Mouse (Mus musculus): ENCODE results near the gene Tbkbp1.

Gene Tbkbp1

DNA sequence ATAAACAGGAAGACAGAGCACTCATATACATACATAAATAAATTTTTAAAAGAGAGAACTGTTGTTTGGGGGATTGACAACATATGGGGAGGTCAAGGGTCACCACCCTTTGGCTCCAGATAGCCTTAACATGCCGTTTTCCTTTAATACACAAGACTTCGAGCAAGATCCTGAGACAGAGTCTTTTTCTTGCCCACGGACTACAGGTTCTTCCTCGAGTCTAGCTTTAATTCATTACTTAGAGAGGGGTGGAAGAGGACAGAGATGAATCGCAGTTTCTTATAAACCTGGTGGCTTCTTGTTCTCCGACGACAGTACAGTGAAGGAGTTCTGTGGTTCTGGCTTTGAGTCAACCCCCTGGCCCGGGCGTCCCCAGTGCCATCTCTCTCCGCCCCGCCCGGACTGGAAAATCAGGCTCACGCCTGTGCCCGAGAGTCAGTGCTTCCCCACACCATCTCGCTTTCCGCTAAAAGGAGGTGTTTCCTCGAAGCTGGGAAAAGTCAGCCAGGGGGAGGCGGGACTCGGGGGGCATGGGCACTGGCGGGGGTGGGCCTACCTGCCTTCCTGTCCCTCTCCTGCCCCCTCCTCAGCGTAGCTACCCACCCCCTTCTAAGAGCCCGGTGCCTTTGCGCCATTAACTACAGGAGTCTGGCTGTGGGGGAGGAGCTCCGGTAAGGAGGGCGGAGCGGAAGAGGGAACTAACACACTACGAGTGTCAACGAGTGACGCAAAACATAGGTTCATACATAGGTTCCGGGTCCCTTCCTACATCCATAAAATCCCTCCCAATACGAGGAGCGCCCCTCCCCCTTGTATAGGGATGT lies 24.4 kb downstream of the Tbkbp1 start:
- DNase-seq, result no peak

DNA sequence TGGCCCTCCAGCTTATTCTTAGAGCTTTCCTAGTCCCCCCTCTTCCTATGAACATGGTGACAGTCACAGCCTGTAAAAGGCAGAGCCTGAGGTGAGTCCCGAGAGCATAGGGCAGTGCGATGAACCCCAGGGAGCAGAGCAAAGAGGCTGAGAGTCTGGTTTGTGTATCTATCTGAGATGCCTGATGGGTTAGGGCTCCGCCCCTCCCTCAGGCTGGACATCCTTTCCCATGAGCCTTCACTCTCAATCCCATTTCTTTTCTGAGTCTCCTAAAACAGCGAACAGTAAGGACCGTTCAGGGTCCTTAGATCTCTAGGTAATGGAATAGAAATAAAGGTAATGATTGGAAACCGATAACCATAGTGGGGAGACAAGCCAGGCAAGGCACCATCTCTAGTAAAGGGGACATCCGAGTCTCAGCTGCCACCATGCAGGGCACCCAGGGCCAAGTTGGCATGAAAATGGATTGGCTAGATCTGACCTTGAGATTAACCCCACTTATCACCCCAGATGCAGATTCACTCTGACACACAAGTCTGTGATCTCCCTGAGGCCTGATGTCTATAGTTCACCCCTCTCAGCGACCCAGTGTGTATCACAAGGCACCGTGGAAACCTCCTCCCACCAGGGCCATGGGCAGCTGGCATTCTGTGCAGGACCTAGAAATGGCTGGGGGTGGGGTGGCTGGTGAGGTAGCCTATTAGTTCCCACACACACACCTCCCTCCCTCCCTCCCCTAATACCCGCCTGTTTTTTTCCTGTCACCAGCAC lies 26.8 kb downstream of the Tbkbp1 start:
- DNase-seq, result no peak

DNA sequence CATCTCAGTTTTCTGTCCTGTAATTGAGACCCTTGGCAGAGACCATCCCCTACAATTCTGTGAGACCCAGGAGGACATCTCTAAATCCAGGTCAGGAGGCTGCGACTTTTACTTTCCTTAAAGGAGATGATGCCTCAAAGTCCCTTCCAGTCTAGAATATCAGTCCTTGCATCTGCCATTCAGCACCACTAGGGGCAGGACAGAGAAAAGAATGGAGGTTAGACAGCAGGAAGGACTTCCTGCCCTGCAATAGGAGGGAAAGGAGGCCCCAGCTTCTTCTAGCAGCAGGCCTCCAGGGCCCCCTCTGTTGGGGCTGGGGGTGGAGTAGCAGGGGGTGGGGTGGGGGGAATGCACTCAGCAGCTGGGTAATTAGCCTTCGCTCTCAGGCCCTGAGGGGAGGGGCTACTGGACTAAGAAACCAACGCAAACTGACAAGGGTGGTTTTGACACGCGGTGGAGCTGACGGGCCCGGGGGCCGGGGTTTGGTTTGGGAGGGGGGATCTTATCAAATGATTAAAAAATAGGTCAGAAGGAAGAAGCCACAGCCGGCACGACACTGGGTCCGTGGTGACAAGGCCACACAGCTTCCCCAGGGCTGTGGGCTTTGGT lies 27.9 kb downstream of the Tbkbp1 start:
- no peak for DNase-seq

DNA sequence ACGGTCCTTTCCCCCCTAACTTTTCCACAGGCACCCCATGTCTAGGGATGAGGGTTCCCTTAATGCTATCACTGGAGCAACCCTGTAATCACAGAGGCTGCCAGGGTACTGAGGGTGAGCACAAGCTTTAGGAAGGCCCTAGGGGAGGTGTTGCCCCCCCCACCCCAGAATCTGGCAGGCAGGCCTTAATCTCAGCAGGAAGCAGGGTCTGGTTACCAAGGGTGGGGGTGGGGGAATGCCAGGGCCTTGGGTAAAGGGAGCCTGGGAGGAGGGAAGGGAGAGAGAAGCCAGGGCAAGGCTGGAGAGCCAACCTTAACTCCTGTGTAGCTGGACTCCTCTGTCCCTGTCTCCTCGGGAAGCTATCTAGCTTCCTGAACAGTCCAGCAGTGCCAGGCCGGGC lies 30.7 kb downstream of the Tbkbp1 start:
- DNase-seq, result no peak

DNA sequence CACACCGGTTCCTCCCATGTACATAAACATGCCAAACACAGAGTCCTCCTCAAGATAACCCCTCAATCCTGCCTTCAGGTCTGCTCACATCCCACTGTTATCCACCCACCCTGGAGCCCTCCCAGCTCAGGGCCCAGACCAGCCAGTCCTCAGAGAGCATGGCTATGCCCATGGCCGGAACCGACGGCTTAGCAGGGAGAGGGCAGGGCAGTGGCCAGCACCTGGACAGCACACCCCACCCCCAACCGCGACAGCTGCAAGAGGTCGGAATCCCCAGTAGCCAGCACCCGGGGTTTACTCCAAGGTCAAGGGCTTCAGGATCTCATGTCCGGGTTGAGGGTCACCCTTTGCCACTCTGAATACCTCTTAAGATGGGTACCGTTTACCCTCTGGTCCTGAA lies 31.1 kb downstream of the Tbkbp1 start:
- no peak for DNase-seq

DNA sequence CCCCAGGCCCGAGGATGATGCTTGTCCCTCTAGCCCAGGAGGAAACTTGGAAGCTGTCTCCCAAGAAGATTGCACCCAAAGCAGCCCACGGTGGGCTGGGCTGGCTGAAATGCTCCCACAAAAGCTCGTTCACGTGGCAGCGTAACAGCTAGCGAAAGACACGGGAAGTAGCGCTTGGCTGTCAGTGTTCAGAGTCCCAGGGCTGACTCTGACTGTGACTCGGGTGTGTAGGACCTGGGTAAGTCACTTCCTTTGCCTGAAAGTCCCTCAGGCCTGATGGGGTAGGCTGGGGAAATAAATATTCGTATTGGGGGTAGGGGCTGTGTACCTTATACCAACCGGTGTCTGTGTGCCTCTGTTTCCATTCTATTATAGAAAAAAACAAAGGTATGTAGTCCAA lies 35.5 kb downstream of the Tbkbp1 start:
- no peak for DNase-seq

DNA sequence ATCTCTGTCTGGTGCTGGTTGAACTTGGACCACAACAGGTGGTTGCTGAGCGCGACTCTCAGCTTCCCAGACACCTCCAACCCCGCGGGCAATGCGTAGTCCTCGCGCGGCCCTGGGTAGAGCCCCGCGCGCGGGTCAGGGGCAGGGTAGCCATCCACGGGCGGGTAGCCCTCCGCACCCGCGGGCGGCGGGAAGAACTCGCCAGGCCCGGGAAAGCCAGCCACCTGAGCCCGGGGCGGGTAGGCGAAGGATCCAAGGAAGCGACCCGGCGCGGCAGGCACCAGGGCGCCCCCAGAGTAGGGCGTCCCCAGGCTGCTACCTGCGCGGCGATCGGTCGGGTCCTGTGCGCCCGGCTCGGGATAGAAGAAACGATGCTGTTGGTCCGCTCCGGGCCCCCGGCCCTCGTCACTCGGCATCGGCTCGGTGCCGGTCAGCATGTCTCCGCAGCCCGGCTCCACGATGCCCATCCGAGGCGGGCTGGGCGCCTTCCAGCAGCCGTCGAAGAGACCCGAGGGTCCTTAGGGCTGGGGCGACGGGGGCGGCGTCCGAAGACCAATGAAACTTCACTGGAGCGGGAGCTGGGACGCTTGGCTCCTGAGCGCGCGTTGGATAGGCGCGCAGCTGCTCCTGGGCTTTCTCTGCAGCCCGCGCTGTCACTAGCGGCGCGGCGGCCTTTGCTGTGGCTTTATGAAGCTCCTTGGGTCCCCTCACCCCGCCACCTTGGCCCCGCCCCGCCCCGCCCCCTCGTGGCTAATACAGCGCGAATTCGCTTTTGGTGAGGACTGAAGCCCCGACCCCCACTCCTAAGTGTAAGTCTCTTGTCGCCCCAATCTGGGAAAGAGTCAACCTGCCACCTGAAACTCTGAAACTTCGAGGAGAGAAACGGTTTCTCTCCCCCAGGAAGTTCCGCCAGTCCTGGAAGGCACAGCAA lies 36.4 kb downstream of the Tbkbp1 start, which contains the start of gene Tbx21:
TSS of gene Tbx21 (minus strand) at position 661 of the 931 bp plus-strand sequence.
- DNase-seq, result no peak

DNA sequence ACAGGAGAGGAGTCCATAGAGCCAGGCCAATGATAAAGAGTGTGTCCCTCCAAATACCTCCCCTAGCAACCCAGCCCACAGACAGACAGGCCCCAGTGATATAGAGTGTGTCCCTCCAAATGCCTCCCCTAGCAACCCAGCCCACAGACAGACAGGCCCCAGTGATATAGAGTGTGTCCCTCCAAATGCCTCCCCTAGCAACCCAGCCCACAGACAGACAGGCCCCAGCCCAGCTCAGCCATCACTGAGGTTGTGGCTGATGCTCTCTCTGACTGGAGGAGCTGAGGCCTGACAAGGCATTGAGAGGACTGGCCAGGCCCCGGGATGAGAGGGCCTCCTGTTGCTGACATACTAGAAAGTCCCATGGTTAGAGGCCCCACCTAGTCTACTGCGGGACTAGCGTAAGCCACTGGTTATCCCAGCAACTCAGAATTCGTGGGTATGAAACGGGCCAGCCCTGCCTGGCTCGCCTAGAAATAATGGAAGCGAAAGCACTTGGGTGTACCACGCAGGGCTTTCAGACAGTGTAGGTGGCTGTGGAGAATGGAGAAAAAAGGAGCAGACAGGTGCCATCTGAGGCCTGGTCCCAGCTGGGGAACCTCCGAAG lies 38.7 kb downstream of the Tbkbp1 start:
- no peak for DNase-seq

DNA sequence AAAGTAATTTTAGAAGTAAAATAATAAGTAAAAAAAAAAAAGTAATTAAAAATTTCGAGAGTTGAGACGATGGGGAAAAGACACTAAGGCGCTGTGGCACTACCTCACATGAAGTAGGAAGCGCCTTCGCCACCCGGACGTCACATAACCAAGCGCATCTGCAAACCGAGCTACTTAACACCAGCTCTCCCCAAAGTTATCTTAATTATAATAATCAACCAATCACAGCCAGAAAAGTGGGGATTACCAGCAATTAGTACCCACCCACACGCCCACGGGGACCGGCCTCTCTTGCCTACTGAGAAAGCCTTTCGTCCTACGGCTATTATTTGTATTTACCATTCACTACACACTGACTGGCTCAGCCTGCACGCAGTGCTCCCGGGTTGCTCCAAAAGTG lies 42.3 kb downstream of the Tbkbp1 start:
- no peak for DNase-seq

DNA sequence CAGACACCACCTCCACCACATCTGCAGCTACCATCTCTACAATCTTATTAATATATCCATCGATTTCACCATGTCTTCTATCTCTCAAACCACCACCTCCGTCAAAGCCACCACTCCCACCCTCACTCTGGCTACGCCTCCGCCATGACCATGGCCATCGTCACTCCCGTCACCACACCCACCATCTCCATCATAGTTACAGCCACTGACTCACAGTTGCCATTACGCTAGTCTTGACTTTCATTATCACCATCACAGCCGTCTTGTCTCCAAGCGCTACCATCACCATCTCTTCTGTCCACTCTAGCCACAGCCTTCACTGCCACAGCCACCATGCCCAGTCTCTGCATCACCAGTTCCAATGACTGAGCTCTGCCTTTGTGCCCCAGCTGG lies 47.2 kb downstream of the Tbkbp1 start:
- DNase-seq, result no peak

DNA sequence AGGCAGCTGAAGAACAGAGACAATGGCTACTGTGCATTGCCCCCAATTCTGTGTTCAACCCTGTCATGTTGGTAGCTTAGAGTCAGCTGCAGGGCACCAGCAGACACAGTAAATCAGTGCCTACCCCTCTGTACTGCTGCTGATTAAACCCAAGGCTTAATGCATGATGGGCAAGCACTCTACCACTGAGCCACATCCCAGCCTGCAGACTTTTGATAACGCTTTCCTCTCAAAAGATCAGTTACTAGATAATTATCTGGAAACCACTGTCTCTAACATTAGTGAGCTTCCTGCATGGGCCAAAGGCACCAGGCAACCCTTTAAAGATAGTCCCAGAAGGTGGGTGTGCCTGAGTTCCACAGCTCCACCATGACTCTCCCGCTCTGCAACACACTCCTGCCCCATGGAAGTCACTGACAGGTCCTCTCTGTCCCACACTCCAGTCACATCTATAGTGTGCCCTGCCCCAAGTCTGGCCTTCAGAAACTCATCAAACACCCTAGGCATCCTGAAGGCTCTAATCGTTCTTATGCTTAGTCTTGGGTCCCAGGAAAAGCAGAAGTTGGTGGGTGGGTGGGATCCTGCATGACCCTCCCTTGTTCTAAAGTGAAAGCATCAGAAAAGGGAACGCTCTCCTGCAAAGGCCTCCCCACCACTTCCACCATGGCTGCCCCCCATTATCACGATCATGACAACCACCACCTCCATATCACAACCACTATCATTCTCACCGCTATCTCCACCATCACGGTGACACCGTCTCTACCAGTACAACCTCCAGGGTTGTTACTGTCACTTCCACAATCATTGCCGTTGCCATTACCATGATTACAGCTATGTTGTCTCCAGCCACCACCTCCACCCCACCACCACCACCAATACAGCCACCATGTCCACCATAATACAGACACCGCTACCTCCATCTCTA lies 47.9 kb downstream of the Tbkbp1 start:
- DNase-seq, result no peak

DNA sequence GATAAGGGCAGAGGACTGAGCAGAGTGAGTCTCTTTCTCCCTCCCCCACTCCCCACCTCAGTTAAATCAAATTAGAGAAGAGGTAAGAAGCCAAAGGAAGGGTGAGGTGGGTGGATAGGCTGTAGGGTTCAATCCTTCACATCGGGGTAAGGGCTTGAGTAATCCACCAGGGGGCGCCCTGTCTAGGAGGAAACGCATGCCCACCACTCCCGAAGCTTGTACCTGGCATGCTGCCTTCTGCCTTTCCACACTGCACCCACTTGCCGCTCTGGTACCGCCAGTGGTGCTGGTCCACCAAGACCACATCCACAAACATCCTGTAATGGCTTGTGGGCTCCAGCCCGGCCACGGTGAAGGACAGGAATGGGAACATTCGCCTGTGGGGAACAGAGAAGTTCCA lies 49.6 kb downstream of the Tbkbp1 start:
- peak; percentile 38 for DNase-seq

DNA sequence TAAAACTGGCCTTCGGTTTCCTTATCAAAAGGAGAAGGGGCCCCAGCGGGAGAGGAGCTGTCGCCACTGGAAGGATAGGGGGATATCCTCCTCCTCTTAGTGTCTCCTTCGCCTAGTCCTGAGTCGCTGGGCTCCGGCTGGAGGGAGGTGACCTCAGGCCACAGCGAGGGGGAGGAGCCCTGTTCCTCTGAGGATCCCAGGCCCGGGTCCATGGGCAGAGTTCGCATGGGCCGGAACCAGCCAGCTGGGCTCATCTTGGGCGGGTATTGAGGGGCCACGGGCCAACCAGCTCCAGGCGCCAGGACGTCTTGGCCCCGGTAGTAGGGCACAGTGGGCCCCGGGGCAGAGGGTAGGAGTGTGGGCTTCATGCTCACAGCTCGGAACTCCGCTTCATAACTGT lies 52.5 kb downstream of the Tbkbp1 start:
- DNase-seq, result no peak

DNA sequence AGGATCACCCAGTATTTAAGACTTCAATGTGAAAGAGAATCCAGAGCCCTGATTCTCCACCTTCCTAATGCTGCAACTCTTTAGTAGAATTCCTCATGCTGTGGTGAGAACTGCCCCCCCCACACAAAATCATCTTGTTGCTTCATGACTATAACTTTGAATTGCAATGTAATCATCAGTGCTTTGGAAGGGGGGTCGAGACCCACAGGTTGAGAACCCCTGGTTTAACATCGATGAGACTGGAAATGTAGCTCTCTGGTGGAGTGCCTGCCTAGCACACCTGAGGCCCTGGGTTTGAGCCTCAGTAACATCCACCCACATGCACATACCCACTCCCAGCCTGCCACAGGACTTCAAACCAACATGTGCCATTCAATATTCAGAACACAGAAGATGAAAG lies 56.7 kb downstream of the Tbkbp1 start:
- DNase-seq, result no peak

DNA sequence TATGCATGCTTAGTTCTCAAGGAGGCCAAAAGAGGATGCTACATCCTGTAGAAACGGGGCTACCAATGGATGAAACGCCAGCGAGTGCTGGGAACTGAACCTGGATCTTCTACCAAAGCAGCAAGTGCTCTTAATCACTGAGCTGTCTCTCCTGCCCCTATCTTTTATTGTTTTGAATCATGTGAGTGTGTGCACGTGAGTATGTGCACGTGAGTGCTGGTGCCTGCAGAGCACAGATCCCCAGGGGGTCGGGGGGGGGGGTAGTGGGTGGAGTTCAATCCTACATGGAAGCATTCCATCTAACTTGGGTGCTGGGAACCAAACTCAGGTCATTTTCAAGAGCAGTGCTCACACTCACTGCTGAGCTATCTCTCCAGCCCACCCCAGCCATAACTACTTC lies 64.9 kb downstream of the Tbkbp1 start:
- DNase-seq, result no peak

Measured in cerebellum, adult 11-12 months (tissue).